Mouse (Mus musculus): Measurements from ENCODE around the gene Nacc2. TPM values are rescaled to one million over a fixed set of nuclear protein-coding genes. Genes with fewer than 3 reads are reported as not detected.

The Nacc2 gene
- 0.95 TPM for polyA plus RNA-seq (2017; shearing (Covaris generic))

GRCm38 (mm10) chr2:26123079-26123648 lies at the start of gene Nacc2:
TSS of gene Nacc2 (minus strand) at chr2:26123220.

GRCm38 (mm10) chr2:26021561-26022257 lies 101.3 kb downstream of the Nacc2 start, which contains the start of gene Ubac1:
TSS of gene Ubac1 (minus strand) at chr2:26021747.

Other genes with a start within 250 kb of the Nacc2 start
- 6.0 TPM for gene Camsap1, start 139.9 kb downstream of the Nacc2 start, polyA plus RNA-seq (2017; shearing (Covaris generic))
- gene Ubac1, start 101.5 kb downstream of the Nacc2 start, polyA plus RNA-seq (2017; shearing (Covaris generic)), result 27.4 TPM
- not detected for gene Lhx3, start 85.1 kb upstream of the Nacc2 start, polyA plus RNA-seq (2017; shearing (Covaris generic))
- gene Qsox2, start 114.3 kb upstream of the Nacc2 start, polyA plus RNA-seq (2017; shearing (Covaris generic)), result 1.4 TPM
- 0.04 TPM for gene Ccdc187, start 171.3 kb upstream of the Nacc2 start, polyA plus RNA-seq (2017; shearing (Covaris generic))
- 4.7 TPM for gene Gpsm1, start 192.3 kb upstream of the Nacc2 start, polyA plus RNA-seq (2017; shearing (Covaris generic))
- 14.2 TPM for gene Dnlz, start 228.9 kb upstream of the Nacc2 start, polyA plus RNA-seq (2017; shearing (Covaris generic))
- gene Card9, start 237.7 kb upstream of the Nacc2 start, polyA plus RNA-seq (2017; shearing (Covaris generic)), result 2.8 TPM